Mouse (Mus musculus) olfactory bulb, adult 2 months (tissue): ENCODE measurements around the gene Tbc1d10b.

Experiments used
- CTCF ChIP-seq: fragments of 200-500 bp; IDR thresholded peaks from 2 replicates; pipeline ENCODE4 v1.5.1; 2012; ENCODE audit warnings: low read depth, mild to moderate bottlenecking, low read length, moderate library complexity; ENCODE audit not compliant: insufficient read depth
- POLR2A ChIP-seq: fragments of 200-500 bp; IDR thresholded peaks from 2 replicates; pipeline ENCODE4 v1.6.1; 2012; ENCODE audit warnings: mild to moderate bottlenecking, low read depth, low read length, moderate library complexity; ENCODE audit not compliant: insufficient read depth

DNA sequence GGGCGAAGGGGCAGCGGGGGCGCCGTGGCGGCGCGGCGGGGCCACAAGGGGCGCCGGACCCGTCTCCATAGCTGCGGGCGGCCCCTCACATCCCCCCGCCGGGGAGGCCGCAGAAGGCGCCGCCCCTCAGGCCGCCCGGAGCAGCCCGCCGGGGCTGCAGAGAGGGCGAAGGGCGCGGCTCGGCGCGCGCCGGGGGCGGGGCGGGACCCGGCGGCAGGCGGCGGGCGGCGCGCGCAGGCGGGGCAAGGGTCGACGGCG, at the start of gene Tbc1d10b:
- TF ChIP-seq CTCF, result no peak
- no peak for TF ChIP-seq POLR2A
